Mouse (Mus musculus) neural tube, embryonic 10.5 days (tissue): ENCODE results near the gene Tmco4.

Experiments
- DNase-seq: peaks from one replicate; pipeline ENCODE4 v3.0.0-alpha.2; 2017; ENCODE audit warnings: low spot score; ENCODE audit errors: extremely low spot score

The Tmco4 gene

DNA sequence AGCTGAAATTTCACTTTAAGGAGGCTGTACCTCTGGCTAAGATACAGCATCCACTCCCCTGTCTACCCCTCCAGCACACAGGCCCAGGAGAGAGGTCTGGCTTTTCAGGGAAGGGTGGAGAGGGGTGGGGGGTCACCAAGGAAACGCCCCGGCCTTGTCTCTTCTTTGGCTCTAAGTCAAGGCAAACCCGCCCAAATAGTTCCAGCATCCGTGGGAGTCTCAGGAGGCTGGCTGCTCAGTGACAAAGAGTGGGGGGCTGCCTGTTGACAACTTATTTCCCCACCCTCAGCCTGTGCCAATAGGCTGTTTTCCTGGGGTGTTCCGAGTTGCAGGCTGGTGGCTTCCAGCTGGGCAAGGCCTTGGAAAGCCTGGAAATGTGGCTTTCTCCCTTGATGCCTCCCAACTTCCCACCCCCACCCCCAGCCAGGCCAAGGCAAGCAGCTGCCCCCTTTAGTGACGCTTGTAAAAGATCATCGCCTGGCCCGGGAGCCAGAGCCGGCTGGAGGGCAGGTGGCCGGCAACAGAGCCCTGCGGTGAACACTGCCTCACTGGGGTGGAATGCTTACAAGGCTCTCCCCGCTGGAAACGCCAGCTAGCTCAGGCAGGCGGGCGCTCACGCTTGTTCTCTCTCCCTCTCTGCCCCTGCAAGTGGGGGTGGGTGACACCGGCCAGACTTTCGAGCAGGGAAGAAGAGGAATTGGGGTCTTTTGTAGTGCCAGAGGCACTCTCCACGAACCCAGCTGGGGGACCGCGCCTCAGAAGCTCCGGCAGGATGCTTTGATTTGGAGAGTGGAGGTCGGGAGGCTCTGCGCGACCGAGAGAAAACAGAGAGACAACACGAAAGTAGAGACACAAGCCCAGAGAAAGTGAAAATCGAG lies 119.0 kb downstream of the Tmco4 start:
- peak; percentile 65 for DNase-seq

DNA sequence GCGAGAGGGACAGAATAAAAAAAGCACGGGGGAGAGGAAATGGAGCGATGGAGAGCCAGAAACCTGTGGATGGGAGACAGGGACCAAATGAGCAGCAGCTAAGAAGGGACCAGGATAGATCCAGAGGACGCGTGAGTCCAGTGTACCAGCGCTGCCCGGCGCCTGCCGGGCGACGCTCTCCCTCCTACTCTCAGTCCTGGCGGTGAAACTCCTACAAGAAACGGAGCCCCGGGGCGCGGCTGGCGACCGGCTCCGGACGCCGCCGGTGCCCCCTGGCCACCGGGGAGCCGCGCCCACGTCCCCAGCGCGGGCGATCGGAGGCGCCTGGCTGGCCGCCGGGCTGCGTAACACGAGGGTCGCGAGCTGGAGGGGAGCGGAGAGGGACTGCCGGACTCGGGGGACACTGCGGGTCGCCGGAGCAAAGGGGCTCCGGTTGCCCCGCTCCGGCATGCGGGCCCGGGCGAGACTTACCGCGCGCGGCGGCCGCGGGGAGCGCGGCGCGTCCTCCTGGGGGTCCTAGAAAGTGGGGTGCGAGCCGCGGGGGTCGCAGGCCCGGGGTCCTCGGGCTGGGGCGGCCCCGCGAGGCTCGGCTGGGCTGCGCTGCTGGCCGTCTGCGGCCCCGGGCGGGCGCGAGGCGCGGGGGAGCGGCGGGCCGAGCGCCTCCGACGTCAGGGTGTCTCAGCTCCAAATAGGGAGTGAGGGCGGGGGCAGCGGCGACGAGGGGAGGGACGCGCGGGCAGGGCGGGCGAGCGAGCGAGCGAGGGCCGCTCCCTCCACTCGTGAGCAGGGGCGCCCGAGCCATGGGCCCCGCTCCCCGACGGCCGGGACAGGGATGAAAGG lies 119.9 kb downstream of the Tmco4 start, which contains the start of gene Nbl1:
Gene Nbl1 (minus strand): TSS at position 638 of the 840 bp plus-strand sequence.
- peak; percentile 55 for DNase-seq

DNA sequence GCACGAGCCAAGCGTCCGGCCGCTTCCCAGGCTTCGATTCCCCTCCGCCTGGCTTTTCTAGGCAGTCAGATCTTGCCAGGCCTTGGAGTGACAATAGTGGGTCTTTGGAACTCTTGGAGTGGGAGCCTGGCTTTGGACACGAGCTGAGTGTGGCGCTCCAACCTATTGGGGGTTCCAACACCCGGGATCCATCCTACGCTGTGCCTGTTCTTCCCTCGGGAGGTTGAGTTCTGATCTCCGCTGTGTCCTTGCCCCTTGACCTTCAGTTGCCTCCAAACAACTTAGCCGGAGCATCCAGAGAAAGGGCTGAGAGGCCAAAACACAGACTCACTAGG lies 120.5 kb downstream of the Tmco4 start:
- DNase-seq: no peak

DNA sequence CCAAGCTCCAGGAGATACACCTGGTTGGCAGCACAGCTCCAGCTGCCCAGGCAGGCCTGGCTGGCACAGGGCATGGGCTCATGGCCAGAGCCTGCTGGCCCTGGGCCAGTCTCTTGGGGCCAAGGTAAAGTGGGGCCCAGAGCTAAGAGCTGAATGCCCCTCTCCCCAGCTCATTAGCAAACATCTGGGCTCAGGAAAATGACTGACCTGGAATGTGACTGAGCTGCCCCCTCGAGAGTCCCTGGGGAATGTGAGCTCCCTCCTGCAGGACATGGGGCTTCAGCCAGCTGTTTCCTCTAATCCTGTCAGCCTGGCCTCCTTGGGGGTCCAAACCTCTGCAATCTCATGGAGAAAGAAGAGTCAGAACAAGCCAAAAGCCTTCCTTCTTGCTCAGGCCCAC lies 122.7 kb downstream of the Tmco4 start:
- DNase-seq: no peak

DNA sequence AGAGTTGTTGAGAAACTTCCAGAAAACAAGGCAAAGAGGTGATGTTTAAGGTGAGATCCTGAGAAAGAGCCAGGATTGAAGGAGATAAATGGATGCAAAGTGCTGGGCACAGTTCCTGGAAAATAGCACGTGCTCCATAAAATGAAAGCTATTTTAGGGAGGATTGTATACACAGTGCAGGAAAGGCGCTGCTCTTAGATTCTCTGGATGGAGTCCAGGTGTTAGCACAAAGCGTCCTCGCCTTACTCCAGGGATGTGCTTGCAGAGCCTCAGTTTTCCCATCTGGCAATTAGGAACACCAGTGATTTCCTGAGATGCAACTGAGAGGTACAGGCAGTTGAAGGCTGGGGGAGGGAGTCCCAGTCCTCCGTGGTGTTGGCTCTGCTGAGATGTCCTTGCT lies 123.5 kb downstream of the Tmco4 start:
- no peak for DNase-seq

DNA sequence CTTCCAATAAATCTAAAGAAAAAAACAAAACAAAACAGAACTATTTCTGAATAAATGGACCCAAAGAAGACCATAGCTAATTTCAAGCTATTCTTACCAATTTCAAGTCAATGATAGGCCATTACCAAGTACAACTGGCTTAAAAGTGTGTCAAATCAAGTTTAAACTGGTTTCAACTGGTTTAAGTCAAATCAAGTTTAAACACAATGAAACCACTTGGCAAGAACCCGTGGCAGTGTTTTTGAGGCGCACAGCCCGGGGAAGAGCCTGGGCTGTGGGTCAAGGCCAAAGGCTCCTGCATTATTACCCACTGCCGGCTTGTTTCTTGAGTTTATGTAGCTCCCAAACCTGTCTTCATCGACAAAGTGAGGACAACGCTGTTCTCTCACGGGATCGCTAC lies 127.6 kb downstream of the Tmco4 start:
- DNase-seq: no peak

DNA sequence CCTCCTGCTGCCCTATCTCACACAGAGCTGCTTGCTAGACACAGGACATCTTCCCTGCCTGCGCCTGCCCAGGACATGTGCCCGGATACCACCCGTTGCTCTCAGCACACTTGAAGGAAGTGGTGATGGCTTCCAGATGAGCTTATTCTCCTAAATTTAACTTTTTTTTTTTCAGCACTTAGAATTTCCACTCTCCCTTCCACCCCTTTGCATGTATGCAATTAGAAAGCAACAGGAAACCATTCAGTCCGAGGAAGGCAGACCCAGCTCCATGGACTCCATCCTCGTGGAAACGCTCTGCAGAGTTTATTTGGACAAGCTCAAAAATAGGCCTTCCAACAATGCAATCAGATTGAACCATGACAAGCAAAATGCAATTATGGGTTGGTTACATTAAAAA lies 128.9 kb downstream of the Tmco4 start:
- DNase-seq: no peak

DNA sequence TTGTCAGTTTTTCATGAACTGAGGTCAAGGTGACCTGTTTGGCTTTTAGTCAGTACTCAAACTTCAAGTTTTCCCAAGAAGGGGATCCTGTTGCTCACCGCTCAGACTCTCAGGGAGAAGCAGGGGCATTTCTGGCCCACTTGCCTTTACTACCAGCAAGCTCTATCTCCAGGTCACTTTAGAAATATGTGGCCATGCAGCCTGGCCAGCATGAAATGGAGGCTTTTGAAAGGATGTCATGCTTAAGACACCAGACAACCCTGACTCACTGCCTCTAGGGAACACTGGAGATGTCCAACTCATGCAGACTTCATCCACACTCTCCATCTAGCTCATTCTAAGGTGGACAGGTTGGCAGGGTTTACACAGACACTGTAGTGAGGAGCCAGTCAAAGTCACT lies 132.8 kb downstream of the Tmco4 start:
- no peak for DNase-seq
